Mouse (Mus musculus): ENCODE data around the gene Sel1l3. TPM values are rescaled to one million over a fixed set of nuclear protein-coding genes. Genes with fewer than 3 reads are reported as not detected.
A peak's percentile ranks its signal among the peaks of the same experiment; 100 is the strongest.

Sel1l3 gene
- total RNA-seq, 2 experiments from 2014 or later: 0.55 to 0.57 TPM

- DNase-seq: no peak
- intact Hi-C loops (cut with DNase I): no loop called here
Observed at GRCm38 (mm10) chr5:53176075-53176474, 37.7 kb downstream of the Sel1l3 start.

GRCm38 (mm10) chr5:53175195-53175594, 38.5 kb downstream of the Sel1l3 start:
- DNase-seq: no peak
- intact Hi-C loops (cut with DNase I): no loop called here

DNA sequence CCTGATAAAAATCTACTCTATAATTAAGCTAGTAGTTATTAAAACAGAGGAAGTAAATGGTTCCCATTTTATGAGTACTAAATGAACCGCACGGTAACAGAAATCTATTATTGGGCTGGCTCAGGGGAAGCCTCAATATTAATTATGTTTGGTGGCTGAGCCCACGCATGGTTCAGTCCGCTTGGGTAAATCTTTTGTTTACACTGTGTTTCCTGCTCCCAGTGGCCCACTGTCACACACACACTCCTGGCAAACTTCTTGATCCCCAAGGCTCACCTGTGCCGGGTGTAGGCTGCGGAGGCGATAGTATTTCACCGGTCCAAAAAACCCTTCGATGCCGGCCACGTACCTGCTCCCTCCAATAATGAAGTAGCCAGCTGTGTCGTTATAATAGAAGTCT, 39.3 kb downstream of the Sel1l3 start:
- intact Hi-C loops (cut with DNase I): no loop called here
- DNase-seq: no peak

DNA sequence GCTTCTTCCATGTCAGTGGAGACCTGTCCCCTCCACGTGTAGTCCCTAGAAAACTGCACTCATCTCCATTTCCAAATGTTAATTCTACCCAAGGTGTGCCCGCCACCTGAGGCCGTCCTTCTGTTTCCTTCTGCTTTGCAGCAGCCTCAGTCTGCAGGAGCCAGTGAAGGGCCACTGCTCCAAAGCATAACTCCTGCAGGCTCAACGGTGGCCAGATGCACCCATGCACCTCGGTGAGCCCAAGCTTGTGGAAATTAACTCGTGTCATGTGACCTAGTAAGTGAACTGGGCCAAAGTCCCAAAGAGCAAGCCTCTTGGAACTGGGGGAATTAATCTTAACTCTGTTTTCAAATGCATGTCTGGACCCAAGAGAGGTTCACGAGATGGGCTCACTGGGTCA, 40.8 kb downstream of the Sel1l3 start:
- intact Hi-C loops (cut with DNase I): no loop called here

DNA sequence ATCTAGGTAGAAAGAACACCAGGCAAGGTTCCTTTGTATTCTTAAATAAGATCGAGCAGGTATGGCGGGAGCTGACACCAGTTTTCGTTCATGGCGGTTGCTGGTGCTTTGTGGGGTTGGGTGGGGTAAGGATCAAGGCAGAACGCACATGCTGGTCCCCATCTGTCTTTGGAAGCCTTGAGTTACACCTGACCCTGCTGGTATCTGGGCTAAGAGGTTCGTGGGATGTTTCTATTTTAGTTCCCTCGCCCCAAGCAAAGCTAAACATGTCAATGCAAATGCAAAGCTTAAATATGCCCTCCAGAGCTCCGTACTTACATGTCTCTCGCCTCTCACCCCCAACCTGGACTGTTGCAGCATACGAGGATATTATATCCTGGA, 41.5 kb downstream of the Sel1l3 start:
- intact Hi-C loops (cut with DNase I): no loop called here
- DNase-seq: no peak

More for the DNA sequence above, 40.8 kb downstream of the Sel1l3 start:
- DNase-seq: no peak

- DNase-seq: no peak
- intact Hi-C loops (cut with DNase I): no loop called here
Observed at GRCm38 (mm10) chr5:53171611-53172255, 42.0 kb downstream of the Sel1l3 start.

DNA sequence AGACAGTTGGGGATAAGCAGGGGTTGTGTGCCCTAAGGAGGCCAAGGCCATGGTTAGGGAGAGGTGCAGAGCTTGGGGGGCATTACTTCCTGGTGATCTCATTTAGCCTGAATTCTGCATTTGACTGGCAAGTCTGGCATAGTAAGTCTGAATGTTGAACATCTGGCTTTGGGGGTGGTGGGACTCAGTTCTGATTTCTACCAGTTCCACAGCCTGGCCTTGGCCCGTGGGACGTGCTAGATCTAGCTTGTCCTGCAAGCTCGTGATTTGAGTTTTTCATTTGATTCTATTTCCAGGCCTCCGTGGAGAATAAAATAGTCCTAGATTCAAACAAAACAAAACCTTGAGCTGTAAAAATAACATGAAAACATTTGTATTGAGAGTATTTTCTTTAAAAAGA, 46.2 kb downstream of the Sel1l3 start:
- no peak for DNase-seq
- intact Hi-C loops (cut with DNase I): no loop called here

DNA sequence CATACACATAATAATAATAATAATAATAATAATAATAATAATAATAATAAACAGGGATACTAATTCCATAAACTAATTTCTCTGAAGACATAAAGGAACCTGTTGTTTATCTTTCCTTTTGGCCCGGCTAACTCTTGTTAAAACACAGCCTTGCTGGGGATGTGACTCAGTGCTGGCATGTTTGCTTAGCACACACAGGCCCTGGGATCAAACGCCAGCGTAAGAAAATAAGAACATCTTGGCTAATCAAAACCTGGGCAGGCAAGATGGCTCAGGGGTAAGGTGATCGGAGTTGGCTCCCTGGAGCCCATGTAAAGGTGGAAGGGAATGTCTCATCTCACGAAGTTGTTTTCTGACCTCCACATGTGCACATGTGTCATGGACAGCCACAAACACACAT, 48.1 kb downstream of the Sel1l3 start:
- intact Hi-C loops (cut with DNase I): no loop called here
- no peak for DNase-seq

DNA sequence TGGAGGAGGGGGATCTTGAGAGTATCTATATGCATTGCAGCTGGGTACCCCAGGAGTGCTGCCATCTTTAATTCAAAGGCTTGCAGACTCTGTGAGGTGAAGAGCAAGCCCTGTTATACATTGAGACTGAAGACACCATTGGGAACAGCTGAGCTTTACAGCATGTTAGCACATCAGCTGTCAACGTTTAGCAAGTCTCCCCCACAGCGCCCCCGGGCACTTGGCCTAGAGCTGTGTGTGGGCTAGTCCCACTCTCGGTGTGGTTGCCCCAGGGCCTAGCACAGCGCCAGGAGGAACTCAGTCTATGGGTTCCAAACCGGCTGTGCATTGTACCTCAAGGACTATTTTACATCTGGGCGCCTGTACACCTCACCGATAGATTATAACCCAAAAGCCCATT, 51.3 kb downstream of the Sel1l3 start:
- intact Hi-C loops (cut with DNase I): no loop called here
- no peak for DNase-seq

DNA sequence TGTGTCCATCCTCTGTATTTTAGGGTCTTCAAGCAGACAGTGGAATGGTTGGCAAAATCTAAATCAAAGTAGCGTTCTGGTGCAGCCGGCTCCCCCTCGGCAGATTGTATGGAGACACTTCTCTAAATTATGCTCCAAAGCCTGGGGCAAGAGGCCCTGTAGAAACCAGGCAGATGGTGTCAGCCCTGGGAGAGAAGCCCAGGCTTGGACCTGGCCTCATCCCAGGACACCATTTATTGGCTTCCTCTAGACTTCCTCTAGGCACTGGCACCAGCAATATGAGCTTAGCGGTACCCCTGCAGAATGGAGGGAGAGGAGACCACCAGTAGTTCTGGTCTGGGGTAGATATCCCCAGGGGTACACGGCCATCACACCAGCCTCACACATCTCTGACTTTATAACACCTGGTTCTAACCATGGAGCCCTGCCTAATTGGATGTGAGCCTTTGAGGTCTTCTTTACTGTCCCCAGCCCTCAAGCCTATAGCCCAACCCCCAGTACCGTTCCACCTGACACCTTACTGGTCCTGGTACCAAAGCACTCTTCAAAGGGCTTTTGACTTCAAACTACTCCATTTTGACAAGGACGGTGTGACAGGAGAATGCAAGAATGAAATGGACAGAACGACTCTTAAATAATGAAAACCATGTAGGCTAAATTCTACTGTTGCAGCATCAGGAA, 52.1 kb downstream of the Sel1l3 start:
- intact Hi-C loops (cut with DNase I): no loop called here
- DNase-seq: no peak

DNA sequence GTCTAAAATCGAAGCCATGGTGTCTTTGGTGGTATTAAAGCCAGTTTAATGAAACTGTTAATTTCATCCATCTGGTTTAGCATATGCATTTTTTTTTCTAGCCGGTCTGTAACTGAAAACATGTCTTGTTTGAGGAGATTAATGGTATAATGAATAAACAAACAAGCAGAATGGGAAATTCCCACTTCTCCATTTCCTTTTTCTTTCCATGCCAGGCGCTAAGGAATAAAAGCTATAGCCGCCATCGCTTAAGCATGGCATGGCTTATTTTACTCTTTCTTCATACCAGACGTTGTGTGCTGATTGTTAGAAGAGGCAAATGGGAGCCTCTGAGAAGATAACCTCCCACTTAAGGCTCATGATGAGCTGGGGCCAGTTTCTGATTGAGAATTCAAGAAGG, 53.5 kb downstream of the Sel1l3 start:
- DNase-seq: no peak
- intact Hi-C loops (cut with DNase I): no loop called here

DNA sequence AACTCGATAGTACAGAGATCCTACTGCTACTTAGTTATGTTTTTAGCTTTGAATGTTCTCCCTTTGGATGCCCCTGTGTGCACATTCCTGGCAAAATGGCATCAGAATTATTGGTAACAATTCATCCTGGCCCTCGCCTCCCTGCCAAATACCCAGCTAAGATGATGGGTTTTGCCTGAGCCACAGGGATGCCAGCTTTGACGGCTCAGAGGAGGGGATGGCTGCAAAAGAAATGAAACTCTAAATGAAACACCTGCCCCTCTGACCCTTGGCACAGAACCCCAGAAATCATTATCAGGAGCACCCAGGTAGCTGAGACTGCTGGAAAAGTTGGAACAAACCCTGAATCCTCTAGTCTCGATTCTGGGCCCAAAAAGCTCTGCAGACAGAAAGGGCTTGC, 54.1 kb downstream of the Sel1l3 start:
- intact Hi-C loops (cut with DNase I): no loop called here

GRCm38 (mm10) chr5:53159166-53159565, 54.6 kb downstream of the Sel1l3 start:
- intact Hi-C loops (cut with DNase I): no loop called here
- DNase-seq: no peak

More for the DNA sequence above, 54.1 kb downstream of the Sel1l3 start:
- no peak for DNase-seq

DNA sequence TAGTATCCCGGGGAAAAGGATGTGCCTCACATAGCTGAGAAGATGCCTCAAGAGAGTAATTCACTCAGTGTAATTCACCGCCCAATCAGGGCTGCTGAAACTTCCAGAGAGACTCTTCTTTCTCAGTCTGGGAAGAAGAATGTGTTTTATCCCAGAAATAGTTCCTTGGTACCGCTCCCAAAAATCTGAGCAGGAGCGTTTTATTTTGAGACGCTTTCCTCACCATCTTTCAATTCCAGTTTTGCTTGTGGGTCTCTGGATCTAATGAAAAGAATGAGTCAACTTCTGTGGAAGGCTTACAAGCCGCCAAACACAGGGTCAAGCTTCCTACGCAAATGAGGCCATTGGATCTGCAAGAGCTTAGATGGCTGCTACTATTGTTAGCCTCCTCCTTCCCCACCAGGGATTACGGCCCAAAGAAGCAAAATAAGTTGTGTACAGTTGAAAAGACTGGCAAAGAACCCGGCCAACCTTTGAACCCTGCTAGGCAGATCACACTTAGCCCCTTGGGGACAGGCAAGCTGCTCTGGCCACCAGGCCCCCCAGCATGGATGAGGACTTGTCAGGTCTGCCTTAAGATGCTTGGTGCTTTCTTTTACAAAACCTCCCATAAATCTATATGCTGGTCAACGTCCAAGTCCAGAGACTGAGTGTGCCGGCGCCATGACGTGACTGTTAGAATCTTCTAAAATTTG, 57.6 kb downstream of the Sel1l3 start:
- intact Hi-C loops (cut with DNase I): no loop called here
- peak; percentile 20 to 23 for DNase-seq

- DNase-seq: no peak
- intact Hi-C loops (cut with DNase I): no loop called here
Observed at GRCm38 (mm10) chr5:53154501-53154900, 59.2 kb downstream of the Sel1l3 start.

- DNase-seq: no peak
- intact Hi-C loops (cut with DNase I): no loop called here
Observed at GRCm38 (mm10) chr5:53154078-53154477, 59.6 kb downstream of the Sel1l3 start.

- DNase-seq: no peak
- intact Hi-C loops (cut with DNase I): no loop called here
Observed at GRCm38 (mm10) chr5:53153144-53153543, 60.6 kb downstream of the Sel1l3 start.

- intact Hi-C loops (cut with DNase I): no loop called here
- DNase-seq: no peak
Observed at GRCm38 (mm10) chr5:53151379-53151960, 62.3 kb downstream of the Sel1l3 start.

DNA sequence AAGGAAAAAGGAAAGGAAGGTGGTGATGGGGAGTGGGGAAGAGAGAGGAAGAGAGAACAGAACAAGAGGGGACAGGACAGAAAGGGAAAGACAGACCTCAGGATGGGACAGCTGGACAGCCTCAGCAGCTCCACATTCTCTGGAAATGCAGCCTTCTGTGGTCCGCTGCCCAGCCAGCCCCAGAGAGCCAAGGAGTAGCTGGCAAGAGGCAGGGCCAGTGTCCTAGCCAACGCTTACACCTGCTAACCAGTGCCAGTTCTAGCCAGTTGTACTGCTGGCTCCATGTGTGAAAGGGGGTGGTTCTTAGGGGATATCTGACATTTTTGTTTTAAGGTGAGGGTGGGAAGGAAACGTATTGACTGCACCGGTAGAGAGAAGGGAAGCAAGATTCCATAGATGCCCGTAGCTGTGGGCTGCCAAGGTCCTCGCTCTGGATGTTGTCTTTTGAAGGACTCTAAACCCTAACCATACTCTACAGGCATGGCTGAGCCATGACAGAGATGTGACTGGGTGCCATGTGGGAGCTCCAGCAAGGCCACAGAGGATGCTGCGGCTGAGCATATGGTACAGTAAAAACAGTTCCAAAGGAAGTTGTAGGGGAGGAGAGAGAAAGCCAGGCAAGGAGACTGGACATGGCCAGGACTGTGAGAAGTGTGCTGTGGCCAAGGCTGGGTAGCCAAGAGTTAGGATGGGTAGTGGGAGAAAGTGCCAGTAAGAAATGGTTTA, 64.6 kb downstream of the Sel1l3 start:
- DNase-seq: peak in 1 of 2 experiments; percentile 18
- intact Hi-C loops (cut with DNase I): no loop called here

DNA sequence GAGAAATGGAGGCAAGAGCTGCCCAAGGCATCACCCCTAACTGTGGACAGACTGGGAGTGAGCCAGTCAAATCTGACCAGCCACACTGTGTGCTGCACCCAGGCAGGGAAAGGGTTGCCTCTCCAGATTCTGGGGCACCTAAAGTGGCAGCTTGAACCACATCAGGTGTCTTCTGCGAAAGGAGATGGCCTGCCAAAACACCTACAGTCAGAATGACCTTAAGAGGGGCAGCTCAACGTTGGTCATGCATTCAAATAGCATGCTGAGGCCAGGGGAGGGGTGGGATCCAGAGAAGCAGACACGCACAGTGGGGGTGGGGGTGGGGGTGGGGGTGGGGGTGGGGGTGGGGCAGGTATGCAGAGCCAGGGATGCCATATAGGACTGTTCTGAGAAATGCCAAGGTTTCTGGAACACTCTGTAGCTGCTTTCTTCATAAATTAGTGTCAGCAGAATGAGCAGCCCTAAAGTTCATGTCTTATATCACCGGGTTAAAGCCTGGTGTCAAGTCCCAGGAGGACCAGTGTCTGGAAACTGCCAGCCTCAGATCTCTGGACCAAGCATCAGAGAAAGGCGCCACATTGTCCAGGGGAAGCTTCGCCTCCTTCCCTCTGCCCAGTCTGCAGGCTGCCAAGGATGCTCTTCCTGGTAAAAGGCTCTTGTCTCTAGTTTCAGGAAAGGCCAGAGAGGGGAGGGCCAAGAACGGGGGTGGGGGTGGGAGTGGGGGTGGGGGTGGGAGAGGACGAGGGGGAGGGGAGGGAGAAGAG, 65.4 kb downstream of the Sel1l3 start:
- intact Hi-C loops (cut with DNase I): no loop called here
- no peak for DNase-seq

Data from heart, postnatal 10 days (tissue).